Mouse (Mus musculus): ENCODE results near the gene Slc35d1.

DNA sequence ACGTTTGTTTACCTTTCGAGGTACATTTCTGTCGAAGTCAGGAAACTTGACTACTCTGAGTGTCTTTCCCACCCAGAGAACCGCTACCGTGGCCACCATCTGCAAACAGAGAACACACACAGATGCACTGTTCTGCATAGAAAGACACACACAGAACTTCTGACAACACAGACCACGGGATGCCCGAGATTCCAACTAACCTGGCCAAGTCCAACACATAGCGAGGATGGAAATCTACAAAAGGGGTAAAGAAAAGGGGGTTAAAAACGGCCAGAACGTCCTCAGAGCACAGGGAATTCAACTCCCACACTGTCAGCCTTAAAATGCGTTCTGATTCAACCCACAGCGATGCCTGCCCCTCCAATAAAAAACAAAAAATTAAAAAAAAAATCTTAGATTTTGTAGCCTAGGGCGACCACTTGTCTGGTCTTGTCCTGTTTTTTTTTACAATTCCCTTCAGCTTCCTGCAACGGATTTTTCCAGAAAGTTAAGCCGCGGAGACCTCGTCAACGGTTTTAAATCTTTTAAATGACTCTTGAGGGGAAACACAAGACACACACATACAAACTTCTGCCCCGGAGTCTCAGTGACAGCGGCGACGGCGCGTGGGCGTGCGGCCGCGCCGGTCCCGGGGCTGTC lies 986 bp downstream of the Slc35d1 start:
- TF ChIP-seq POLR2A (IDR thresholded peaks at IDR 0.05; ENCODE audit: borderline replicate concordance, extremely low read depth, insufficient read depth, insufficient read length, poor library complexity, severe bottlenecking) (no peak), CTCF (IDR thresholded peaks at IDR 0.05; ENCODE audit: borderline replicate concordance, extremely low read depth, insufficient read depth, insufficient read length) (no peak)

Data from brain, embryonic 14.5 days (tissue).